Mouse (Mus musculus) CD4-positive naive resting alpha-beta T cell, adult 57 days (primary cell): ENCODE results near the gene Evx2. TPM values are rescaled to one million over a fixed set of nuclear protein-coding genes. Genes with fewer than 3 reads are reported as not detected.

Source experiments
- total RNA-seq: library from RNA; stranded (reverse); gene quantifications from one replicate; pipeline ENCODE4 v1.2.4, GENCODE M21; 2023

Gene Evx2
- total RNA-seq: not detected

GRCm38 (mm10) chr2:74659507-74660005, at the start of gene Evx2:
Gene Evx2 (minus strand): TSS chr2:74659557.

GRCm38 (mm10) chr2:74704393-74704998, 45.1 kb upstream of the Evx2 start, which contains the start of gene Hoxd8:
Gene Hoxd8 (plus strand): TSS chr2:74704615.

GRCm38 (mm10) chr2:74697567-74698121, 38.3 kb upstream of the Evx2 start, which contains the start of gene Hoxd9:
Gene Hoxd9 (plus strand): TSS chr2:74697727.

GRCm38 (mm10) chr2:74691022-74691951, 31.9 kb upstream of the Evx2 start, which contains the start of gene Hoxd10:
Gene Hoxd10 (plus strand): TSS chr2:74691924.

GRCm38 (mm10) chr2:74678891-74679595, 19.7 kb upstream of the Evx2 start, which contains the start of gene Hoxd11:
Gene Hoxd11 (plus strand): TSS chr2:74679557.

GRCm38 (mm10) chr2:74674881-74675665, 15.7 kb upstream of the Evx2 start, which contains the start of gene Hoxd12:
Gene Hoxd12 (plus strand): TSS chr2:74675013.

GRCm38 (mm10) chr2:74667842-74668357, 8.5 kb upstream of the Evx2 start, which contains the start of gene Hoxd13:
Gene Hoxd13 (plus strand): TSS chr2:74668310.

Other genes starting within 250 kb of the Evx2 start
- gene Lnpk, start 80.1 kb downstream of the Evx2 start, total RNA-seq: 26.9 TPM
- not detected for gene Hoxd13, start 8.8 kb upstream of the Evx2 start, total RNA-seq
- not detected for gene Hoxd12, start 15.5 kb upstream of the Evx2 start, total RNA-seq
- gene Hoxd11, start 20.0 kb upstream of the Evx2 start, total RNA-seq: not detected
- gene Hoxd10, start 32.4 kb upstream of the Evx2 start, total RNA-seq: not detected
- not detected for gene Hoxd9, start 38.2 kb upstream of the Evx2 start, total RNA-seq
- not detected for gene Hoxd8, start 45.1 kb upstream of the Evx2 start, total RNA-seq
- gene Hoxd3, start 52.4 kb upstream of the Evx2 start, total RNA-seq: not detected
- gene Hoxd4, start 52.4 kb upstream of the Evx2 start, total RNA-seq: not detected
- gene Gm28230, start 67.2 kb upstream of the Evx2 start, total RNA-seq: not detected
- not detected for gene Hoxd1, start 103.4 kb upstream of the Evx2 start, total RNA-seq
- gene Mtx2, start 166.2 kb upstream of the Evx2 start, total RNA-seq: 24.1 TPM